Mouse (Mus musculus): ENCODE results near the gene Sephs2.

The Sephs2 gene

DNA sequence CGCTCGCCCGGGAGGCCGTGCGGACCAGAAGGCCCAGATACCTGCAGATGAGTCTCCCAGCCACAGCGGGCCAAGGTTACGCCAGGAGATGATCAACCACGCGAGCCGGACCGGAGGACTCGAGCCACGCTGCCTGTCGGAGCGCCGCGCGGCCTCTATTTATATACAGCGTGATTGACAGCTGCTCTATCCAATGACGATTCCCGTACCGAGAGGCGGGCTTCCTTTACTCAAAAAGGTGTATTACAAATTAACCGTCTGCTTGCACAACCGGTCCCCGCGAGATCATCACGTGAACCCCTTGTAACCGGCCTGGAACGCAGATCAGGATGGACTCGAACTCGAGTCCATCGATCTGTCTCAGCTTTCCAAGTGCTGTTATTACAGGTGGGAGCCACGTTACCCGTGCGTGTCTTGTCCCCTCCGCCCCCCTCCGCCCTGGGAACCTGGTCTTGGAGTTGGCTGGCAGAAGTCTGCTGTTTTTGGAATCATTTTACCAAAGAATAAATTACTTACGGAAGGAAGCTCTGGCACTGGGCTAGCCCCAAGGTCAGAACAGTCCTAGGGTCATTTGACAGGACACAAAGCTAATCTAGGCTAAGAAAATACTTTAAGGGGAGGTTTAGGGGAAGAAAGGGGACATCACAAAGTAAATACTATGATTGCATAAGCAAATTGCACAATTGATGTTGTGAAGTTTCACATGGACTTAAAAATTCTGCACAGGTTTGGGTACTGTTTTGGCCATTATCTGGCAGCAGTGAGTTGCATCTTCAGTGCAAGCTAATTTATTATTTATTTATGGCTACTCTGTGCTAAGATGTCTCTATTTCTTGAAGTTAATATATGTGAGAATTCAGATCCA lies at the start of gene Sephs2:
Gene Sephs2, minus strand, starts transcription at position 131 of the 865 bp plus-strand sequence.
- peak; percentile 97 to 99 for DNase-seq (ENCODE audit: low spot score in 2 of 2)

DNA sequence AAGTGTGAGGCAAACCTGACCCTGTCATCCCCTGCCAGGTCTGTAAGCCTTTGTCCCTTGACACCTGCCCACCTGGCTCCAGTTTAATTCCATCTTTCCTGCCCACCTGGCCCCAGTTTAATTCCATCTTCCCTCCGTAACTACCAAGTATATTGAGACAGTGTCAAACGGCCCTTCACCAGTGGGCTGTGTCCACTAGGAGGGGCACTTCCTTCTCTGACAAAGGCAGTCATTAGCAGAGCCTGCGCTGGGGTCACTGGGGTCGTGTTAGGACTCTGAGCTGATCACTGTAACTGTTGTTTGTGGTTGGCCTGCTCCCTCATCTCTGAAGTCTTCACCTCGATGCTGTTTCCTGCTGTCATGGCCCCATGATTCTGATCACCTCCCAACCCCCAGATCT lies 48.2 kb upstream of the Sephs2 start:
- DNase-seq (ENCODE audit: low spot score in 2 of 2) = no peak

- no peak for DNase-seq (ENCODE audit: low spot score in 2 of 2)
Measured at GRCm38 (mm10) chr7:127321106-127321505, 47.3 kb upstream of the Sephs2 start.

- DNase-seq (ENCODE audit: low spot score in 2 of 2) = no peak
Measured at GRCm38 (mm10) chr7:127313912-127314311, 40.1 kb upstream of the Sephs2 start.

DNA sequence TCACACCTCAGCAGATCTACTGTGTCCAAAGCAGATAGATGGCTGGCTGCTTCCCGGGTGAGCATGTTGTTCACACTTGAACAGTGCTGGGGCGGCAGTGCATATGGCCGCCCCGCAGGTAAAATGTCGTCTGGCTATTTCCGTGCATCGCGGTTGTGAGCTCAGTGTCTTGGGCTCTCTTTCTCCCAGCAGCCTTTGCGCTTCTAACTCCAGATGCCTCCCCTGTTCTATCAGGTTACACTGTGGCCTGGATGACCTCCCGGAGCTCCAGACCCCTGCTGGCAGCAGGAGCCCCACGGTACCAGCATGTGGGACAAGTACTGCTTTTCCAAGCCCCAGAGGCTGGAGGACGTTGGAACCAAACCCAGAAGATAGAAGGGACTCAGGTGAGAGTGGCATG lies 36.1 kb upstream of the Sephs2 start:
- DNase-seq (ENCODE audit: low spot score in 2 of 2) = no peak

- DNase-seq (ENCODE audit: low spot score in 2 of 2) = peak in 1 of 2 experiments; percentile 34
Measured at GRCm38 (mm10) chr7:127308887-127309286, 35.0 kb upstream of the Sephs2 start.

DNA sequence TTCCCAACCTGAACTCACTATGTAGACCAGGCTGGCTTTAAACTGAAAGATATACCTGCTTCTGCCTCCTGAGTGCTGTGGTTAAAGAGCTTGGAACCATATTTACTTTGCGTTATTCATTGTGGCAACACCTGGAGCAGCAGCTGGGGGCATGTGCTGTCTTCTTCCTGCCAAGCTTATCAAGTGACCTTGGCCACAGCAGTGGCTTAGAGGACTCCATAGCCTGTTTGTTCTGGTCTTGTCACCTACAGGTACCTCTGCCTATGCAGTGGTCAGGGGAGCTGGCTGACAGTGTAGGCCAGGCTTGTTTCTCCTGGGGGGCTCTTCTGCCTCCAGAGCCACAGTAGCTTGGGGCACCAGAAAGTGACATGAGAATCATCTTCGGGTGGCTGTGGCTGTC lies 34.6 kb upstream of the Sephs2 start:
- DNase-seq (ENCODE audit: low spot score in 2 of 2) = no peak

DNA sequence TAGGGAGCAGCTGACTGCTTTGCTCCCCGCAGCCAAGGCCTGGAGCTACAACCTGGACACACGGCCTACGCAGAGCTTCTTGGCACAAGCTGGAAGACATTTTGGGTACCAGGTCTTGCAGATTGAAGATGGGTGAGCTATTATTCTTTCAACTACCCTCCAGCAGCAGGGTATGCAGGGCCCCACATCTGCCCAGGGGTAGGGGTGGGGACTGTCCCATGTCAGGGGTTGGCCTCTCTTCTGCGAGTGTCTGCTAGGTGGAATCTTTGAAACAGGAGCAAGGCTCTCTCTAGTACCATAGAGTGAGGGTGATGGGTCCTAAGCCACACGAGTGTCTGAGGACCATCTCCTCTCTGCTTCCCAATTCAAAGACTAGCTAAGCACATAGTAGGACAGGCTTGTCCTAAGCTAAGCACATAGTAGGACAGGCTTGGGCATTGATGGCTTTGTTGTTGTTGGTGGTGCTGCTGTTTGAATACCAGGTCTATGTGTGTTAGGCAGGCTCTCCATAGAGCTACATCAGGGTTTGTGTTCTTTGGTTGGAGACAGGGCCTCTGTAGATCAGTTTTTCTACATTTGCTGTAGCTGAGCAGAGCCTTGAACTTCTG lies 23.8 kb upstream of the Sephs2 start:
- DNase-seq (ENCODE audit: low spot score in 2 of 2) = no peak

- no peak for DNase-seq (ENCODE audit: low spot score in 2 of 2)
Measured at GRCm38 (mm10) chr7:127296786-127297555, 23.1 kb upstream of the Sephs2 start.

DNA sequence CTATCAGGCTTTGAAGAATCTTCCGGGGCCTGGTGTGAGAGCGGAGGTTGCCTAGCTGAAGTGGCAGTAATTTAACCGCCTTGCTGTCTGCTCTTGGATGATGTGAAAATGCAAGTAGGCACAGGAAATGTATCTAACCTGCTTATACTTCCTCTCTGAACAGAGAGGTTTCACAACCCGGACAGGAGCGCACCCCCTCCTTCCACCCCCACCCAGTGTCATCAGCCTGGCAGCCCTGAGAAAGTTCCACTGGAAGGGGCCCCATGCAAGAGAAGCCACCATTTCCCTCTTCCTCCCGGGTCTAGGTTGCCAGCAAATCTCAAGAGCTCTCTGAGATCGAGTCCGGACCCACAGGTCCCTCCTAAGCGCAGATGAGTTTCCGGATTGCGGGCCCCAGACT lies 22.2 kb upstream of the Sephs2 start, which contains the start of gene Itgal:
Gene Itgal, plus strand, starts transcription at position 163 of the 400 bp plus-strand sequence.
- DNase-seq (ENCODE audit: low spot score in 2 of 2) = no peak

GRCm38 (mm10) chr7:127290142-127290541 lies 16.3 kb upstream of the Sephs2 start:
- no peak for DNase-seq (ENCODE audit: low spot score in 2 of 2)

DNA sequence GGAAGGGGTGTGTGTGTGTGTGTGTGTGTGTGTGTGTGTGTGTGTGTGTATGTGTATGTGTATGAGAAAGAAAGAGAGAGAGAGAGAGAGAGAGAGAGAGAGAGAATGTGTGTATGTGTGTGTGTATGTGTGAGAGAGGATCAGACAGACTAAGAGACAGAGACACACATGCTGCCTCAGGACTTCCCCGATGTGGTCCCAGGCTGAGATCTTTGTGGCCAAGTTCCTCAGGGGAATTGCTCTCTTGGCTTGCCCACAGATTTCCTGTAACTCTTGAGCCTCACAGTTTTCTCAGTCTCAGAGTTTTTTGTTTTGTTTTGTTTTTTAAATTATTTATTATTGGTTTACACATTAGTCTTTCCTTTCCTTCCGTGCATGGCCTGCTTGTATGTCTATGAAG lies 15.5 kb upstream of the Sephs2 start:
- DNase-seq (ENCODE audit: low spot score in 2 of 2) = no peak

DNA sequence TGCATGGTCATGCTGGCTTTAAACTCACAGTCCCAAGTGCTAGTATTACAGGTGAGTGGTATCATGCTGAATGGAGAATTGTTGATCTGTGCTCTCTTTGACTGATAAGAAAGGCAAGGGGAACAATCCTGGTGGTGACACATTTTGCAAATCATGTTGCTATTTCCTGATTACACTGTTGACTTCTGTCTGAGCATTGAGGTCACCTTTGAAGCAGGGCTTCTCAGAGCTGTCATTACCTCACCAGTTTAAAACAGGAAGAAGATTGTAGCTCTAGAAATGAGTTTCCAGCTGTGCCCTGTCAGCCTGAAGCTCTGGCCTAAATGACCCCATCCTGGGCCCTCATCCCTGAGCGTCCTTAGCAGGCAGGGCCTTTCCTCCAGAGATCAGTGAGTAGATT lies 14.1 kb upstream of the Sephs2 start:
- DNase-seq (ENCODE audit: low spot score in 2 of 2) = no peak

- DNase-seq (ENCODE audit: low spot score in 2 of 2) = no peak
Measured at GRCm38 (mm10) chr7:127285154-127285553, 11.3 kb upstream of the Sephs2 start.

GRCm38 (mm10) chr7:127282190-127282589 lies 8.3 kb upstream of the Sephs2 start:
- no peak for DNase-seq (ENCODE audit: low spot score in 2 of 2)

GRCm38 (mm10) chr7:127281114-127281513 lies 7.3 kb upstream of the Sephs2 start:
- DNase-seq (ENCODE audit: low spot score in 2 of 2) = no peak

- no peak for DNase-seq (ENCODE audit: low spot score in 2 of 2)
Measured at GRCm38 (mm10) chr7:127280092-127280491, 6.2 kb upstream of the Sephs2 start.

GRCm38 (mm10) chr7:127278311-127278710 lies 4.5 kb upstream of the Sephs2 start:
- DNase-seq (ENCODE audit: low spot score in 2 of 2) = no peak

DNA sequence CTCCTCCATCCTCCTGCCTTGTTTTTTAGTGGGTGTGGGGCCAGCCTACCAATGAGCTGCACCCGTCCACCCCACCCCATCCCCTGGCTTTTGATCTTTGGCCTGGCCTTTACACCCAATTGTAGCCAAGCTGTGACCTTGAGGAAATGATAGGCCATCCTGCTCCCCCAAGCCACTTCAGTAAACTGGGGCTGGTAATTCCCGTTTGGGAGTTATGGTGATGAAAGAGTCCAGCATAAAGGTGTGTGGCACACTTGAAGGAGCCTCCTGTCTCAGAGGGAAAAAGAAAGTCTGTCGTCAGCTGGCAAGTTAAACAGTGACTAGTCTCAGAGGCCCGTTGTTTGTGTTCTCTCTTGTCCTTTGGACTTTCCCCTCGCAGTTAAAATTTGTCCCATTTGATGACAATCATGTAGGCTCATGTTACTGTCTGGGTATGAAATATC lies 2.7 kb upstream of the Sephs2 start:
- DNase-seq (ENCODE audit: low spot score in 2 of 2) = no peak

- DNase-seq (ENCODE audit: low spot score in 2 of 2) = peak in 1 of 2 experiments; percentile 32
Measured at GRCm38 (mm10) chr7:127273118-127273923, 534 bp downstream of the Sephs2 start.

DNA sequence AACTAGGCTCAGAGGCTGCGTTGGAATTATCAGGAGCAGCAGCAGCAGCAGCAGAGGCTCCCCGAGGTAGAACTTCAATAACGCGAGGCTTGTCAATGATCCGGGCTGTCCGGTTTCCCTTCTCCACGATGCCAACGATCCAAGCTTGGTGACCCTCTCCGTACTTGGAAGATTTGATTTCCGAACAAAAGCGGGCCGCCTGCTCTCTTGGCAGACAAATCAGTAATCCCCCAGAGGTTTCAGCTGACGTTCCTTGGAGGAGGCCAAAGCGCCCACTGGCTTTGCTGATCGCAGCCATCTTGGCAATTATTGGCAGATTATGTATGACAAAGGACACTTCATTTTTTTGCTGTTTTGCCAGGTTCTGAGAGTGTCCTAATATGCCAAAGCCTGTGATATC lies 1.3 kb downstream of the Sephs2 start:
- no peak for DNase-seq (ENCODE audit: low spot score in 2 of 2)

Measured in frontal cortex, postnatal 25 days (tissue).